Mouse (Mus musculus) testis, adult 2 months (tissue): ENCODE measurements around the gene Usp47.

Experiments
- CTCF ChIP-seq: fragments of 200-500 bp; IDR thresholded peaks from 2 replicates; pipeline ENCODE4 v1.5.1; 2012; ENCODE audit warnings: low read depth, mild to moderate bottlenecking, inconsistent platforms, low read length, moderate library complexity; ENCODE audit not compliant: control insufficient read depth, insufficient read depth, insufficient replicate concordance
- POLR2A ChIP-seq: fragments of 200-500 bp; IDR thresholded peaks from 2 replicates; pipeline ENCODE4 v1.6.1; 2012; ENCODE audit warnings: low read depth, mild to moderate bottlenecking, inconsistent platforms, low read length, moderate library complexity; ENCODE audit not compliant: control insufficient read depth

GRCm38 (mm10) chr7:112121866-112122500, 98.7 kb downstream of the Usp47 start:
- TF ChIP-seq POLR2A, result no peak
- TF ChIP-seq CTCF, result no peak
